Mouse (Mus musculus): ENCODE results near the gene Tmem234.
"Not testable (repeated sequence)": the region's sequence is repeated elsewhere in the genome, so short reads cannot be mapped to it uniquely, and the experiment has no call there.

The Tmem234 gene

GRCm38 (mm10) chr4:129600233-129601158, at the start of gene Tmem234, which contains the start of gene Eif3i:
Tmem234 (plus strand) TSS chr4:129600668.
Eif3i (minus strand) TSS chr4:129600648.
- DNase-seq (ENCODE audit: low spot score): no peak

DNA sequence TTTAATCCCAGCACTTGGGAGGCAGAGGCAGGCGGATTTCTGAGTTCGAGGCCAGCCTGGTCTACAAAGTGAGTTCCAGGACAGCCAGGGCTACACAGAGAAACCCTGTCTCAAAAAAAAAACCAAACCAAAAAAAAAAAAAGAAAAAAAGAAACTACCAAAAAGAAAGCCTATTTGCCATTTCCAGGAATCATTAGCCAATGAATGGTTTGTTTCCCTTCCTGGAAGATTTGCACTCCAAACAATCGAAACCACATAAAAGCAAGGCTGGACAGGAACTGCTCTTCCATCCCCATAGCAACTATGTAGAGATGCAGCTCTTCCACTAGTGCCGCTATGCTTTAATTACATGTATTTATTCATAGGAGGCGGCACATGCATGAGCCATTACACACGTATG, 46.0 kb upstream of the Tmem234 start:
- DNase-seq (ENCODE audit: low spot score): not testable (repeated sequence)

- no peak for DNase-seq (ENCODE audit: low spot score)
Observed at GRCm38 (mm10) chr4:129555421-129555861, 45.0 kb upstream of the Tmem234 start.

DNA sequence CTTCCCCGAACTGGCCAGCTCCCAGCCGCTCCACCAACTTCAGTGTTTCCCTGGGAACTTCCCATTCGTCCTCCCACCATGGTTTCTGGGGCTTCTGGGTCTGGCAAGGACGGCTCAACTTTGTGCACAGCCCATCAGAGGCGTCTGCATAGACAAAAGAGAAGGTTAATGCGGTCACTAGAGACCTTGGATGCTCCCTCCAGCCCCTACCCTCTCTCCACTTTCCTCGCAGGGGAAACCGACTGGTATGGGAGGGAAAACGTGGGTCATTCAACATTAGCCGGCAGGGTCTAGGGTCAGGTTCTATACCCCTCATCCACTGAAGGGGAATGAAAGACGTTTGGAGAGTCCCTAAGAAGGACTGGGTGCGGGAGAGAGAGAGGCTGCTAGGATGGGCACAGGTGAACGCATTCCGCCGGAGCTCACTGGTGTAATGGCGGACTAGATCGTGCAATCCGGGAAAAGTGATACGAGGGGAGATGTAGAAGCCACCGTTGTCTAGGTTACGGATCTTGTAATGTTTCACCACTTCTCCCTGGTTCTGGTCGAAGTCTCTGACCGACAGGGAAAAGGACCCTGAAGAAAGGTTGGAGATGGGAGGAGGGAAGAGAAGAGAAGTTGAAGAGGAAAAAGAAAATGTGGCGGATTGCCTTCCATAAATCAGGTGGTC, 44.5 kb upstream of the Tmem234 start:
- no peak for DNase-seq (ENCODE audit: low spot score)

DNA sequence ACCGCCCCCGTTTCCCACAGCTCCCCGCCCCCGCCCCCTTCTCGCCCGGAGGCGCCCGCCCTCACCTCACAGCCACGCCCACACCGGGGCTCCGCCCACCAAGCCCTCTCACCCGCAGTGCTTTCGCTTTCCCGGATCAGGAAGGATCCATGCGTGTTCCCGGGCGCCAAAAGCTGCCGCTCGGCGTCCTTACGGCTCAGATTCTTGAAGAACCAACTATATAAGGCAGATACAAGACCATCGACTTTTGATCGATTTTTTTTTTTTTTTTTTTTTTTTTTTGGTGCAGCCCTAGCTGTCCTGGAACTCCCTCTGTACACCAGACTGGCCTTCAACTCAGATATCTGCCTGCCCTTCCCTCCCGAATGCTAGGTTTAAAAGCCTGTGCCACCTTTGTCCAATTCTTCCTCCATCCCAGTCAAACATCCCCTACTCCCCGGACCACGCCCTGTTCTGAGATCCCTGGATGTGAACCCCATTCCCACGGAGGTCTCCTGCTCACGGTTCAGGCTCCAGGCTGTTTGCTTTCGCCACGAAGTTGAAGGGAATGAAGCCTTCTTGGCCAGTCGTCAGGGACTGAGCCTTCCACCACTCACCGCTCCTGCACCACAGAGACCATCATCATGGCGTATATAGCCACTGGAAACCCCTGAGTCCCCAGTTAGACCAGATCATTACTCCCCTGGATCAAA, 43.8 kb upstream of the Tmem234 start:
- DNase-seq (ENCODE audit: low spot score): peak; percentile 76

- no peak for DNase-seq (ENCODE audit: low spot score)
Observed at GRCm38 (mm10) chr4:129557256-129557808, 43.1 kb upstream of the Tmem234 start.

DNA sequence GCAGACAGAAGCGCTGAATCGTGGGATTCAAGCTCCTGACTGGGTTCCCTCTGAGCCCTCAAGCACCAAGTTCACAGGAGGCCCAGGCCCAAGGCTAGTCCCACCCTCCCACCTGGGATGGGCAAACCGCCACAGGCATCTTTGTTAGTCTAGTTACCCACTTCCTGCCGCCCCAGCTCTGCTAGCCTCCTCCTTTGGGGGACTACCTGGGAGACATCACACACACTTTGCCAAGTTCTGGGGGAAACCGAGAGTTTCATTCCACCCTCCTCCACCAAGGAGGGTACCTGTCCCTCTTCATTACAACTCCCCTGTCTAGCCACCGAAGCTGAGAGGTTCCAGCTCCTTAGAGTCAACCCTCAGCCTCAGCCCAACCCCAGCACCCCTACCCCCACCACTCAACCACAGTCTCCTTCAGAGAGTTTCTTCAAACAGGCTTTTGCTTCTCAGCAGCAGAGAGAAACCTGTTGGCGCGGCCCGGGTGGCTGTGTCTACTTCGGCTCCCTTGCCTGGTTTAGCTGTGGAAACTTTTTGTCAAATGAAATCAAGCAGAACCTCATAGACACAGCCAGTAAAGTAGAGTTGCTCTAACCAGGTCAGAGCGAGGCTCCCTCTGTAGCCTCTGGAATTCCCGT, 42.0 kb upstream of the Tmem234 start:
- DNase-seq (ENCODE audit: low spot score): no peak

DNA sequence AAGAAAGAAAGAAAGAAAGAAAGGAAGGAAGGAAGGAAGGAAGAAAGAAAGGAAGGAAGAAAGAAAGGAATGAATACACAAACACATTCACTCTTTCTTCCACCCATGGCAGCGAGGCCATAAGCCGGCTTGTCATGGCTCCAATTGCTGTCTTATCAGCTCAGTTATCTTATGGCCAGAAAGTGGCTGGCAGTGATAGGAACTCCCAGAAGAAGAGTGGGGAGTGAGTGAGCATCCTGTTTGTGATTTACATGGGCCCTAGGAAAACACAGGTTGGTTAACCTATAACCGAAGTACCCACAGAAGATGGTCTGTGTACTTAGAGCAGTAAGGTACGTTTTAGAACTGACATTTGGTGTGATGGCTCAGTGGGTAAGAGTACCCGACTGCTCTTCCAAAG, 39.3 kb upstream of the Tmem234 start:
- DNase-seq (ENCODE audit: low spot score): no peak

DNA sequence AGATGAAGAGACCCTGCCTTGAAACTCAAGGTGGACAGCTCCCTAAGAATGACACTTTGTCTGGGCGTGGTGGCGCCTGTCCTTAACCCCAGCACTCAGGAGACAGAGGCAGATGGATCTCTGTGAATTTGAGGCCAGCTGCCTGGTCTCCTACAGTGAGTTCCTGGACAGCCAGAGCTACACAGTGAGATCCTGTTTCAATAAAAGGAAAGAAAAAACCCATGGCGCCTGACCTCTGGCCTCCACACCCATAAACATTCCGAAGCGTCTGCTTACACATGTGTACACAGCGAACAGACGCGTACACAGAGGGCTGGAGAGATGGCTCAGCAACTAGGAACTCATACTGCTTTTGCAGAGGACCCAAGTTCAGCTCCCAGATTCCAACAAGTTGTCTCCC, 36.8 kb upstream of the Tmem234 start:
- DNase-seq (ENCODE audit: low spot score): no peak

GRCm38 (mm10) chr4:129565139-129565538, 35.3 kb upstream of the Tmem234 start:
- DNase-seq (ENCODE audit: low spot score): no peak

DNA sequence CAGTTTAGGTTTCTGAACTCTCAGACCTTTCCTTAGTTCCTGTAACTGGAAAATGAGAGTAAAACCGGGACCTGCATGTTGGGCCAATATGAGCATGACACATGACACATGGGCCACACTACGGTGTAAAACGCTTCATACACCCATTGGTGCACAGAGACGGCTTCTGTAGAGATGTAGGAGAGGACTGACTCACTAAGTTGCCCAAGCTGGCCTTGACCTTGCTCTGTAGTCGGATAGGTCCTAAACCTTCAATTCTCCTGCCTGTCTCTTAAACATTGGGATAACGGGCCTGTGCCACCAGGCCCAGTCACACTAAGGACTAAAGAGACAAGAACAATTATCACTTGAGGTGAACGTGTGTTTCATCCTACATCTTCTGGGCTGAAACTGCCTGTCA, 32.1 kb upstream of the Tmem234 start:
- no peak for DNase-seq (ENCODE audit: low spot score)

- no peak for DNase-seq (ENCODE audit: low spot score)
Observed at GRCm38 (mm10) chr4:129570028-129570427, 30.4 kb upstream of the Tmem234 start.

DNA sequence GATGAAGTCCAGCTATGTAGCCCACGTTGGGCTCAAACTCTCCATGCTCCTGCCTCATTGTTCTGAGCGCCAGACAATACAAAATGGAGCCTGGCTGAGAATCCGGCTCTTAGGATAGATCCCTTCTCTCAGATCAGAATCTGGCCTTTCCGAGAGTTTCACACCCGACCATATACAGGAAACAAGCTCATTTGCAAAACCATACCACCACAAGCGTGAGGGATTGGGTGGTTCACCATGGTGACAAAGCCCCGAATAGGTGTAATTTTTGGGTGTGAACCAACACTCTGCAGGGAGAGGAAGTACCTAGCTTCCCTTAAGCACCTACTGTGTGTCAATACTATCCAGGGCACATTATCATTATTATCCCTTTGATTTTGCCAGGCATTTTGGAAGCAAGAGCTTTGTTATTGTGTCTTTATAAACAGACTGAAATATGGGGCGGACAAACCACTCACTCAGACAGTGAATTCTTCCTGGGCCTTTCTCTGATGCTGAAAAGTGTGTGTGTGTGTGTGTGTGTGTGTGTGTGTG, 28.9 kb upstream of the Tmem234 start:
- no peak for DNase-seq (ENCODE audit: low spot score)

DNA sequence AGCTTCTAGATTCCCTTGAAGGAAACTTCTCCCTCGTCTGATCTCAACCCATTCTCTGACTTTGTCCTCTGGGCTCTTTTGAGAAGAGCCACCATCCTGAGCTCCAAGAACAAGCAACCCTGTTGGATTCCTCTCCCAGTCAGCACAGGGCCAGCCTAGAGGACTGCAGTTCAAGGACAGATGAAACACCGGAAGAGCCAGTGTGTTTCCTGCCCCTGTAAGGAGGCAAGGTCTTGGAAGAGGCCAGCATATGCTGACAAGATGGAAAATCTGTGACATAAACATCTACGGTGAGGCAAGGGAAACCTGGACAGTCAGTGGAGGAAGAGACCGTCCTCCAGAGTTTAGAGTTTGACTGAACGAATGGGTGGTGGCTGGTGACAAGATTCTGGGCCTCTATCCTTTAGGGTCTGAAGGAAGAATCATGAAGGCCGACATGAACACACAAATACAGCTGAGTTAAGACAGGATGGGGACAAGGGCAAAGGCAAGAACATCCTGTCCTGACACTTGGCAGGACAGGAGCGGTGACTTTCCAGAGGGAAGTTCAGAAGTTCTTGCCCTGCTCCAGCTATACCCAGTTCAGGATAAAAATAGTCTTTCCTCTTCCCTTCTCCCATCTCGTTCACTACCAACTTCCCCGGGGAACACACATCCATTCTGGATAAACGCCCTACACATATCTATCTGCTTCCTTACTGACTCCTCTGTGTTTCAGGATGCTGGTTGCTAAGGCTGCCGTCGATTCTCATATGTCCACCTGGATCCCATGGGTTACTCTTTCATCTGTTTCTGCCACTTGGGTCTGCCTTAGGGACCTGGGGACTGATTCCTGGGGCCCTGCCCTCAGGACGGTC, 28.0 kb upstream of the Tmem234 start:
- DNase-seq (ENCODE audit: low spot score): no peak

- no peak for DNase-seq (ENCODE audit: low spot score)
Observed at GRCm38 (mm10) chr4:129573093-129573370, 27.4 kb upstream of the Tmem234 start.

DNA sequence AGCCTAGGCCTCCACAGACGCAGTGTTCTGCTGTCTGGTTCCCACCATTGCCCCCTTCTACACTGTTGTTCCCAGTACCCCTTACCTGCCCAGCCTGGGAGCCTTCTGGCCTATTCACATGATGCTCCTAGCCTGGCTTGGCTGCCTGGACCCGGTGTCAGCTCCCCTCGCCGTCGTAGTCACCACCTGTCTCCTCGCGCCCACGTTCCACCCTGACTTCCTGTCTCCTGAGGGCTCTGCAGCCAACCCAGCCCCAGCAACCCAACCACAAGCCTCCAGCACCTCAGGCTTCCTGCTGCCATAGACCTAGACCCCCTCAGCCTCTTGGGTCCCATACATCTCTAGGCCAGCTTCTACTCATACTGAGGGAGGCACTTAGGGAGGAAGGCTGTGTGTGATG, 27.0 kb upstream of the Tmem234 start, which contains the start of gene Lck:
Lck (minus strand) TSS at position 212 of the 400 bp plus-strand sequence.
- no peak for DNase-seq (ENCODE audit: low spot score)

DNA sequence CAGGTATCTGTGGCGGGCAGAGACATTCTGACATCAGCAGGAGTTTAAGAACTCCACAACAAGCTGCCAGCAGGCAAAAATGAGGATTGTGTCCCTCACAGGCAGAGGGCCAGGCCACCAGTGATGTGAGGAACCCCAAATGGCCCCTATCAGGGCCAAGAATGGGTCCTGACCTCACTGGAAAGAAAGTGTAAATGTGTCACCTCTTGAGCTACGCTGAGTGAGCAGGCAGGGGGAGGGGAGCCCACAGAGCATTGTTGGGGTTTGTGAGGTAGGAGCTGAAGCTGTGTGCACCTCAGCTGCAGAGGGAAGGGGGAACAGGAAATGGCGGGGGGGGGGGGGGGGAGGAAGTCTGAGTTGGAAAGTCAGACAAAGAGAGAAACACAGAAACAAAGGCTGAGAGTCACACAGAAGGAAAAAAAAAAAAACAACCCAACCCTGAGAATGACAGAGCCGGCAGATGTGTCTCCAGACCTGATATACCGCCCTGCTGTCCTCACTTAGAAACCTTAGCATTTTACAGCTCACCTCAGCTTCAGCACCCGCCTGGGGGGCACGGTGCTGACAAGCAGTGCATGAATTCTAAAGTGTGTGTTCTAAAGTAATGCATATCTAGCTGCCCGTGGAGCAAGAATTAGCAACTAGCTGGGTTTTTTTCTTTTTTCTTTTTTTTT, 25.2 kb upstream of the Tmem234 start:
- no peak for DNase-seq (ENCODE audit: low spot score)

DNA sequence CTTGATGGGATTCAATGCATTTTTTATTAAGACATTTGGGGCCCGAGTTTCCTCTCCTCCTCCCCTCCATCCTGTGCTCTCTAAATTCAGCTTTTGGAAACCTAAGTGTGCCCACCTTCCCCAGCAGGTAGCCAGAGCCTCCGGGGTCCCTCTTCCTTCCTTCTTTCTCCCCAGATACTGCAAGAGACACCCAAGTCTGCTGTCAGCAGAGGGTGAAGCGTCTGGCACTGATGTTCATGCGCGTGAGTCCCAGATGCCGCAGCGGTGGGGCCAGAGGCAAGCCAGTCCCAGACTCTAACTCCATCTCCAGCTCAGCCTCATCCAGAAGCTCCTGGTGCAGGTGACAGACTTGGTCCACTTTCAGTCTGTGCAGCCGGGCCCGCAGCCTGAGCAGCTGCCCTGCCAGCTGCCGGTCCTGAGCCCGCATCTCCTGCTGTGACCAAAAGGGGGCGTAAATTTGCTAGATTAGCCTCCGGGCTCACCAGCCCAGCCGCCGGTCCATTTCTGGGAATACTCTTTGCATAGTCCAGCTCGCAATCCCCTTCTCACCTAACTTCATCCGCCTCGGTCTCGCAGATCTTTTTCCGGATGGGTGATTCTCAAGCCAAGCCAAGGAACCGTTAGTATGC, 23.5 kb upstream of the Tmem234 start:
- no peak for DNase-seq (ENCODE audit: low spot score)

GRCm38 (mm10) chr4:129577688-129578087, 22.8 kb upstream of the Tmem234 start:
- no peak for DNase-seq (ENCODE audit: low spot score)

DNA sequence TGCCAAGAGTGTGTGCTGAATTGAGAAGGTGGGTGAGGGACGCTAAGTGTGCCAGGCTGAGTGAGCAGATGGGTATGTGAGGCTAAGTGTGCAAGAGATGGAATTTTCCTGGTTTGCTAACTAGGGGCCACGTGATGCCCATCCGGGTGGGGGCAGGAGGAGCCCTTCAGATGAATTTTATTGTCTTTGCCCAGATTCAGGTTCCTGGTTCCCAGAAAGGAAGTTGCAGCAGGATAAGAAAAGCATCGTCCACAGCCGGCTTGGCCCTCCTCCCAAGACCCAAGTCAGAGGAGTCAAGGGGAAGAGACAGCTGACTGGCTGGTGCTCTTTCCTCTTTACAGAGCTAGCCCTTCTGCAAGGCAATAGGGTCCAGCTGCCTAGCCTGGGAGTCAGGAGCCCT, 22.0 kb upstream of the Tmem234 start, which contains the start of gene Fam167b:
Fam167b (minus strand) TSS at position 84 of the 400 bp plus-strand sequence.
- no peak for DNase-seq (ENCODE audit: low spot score)
